Mouse (Mus musculus) olfactory bulb, adult 2 months (tissue): ENCODE measurements around the gene Dusp3. TPM values are rescaled to one million over a fixed set of nuclear protein-coding genes. Genes with fewer than 3 reads are reported as not detected.

Experiments used
- H3K27ac ChIP-seq: fragments of 200-500 bp; 2 replicates; pipeline ENCODE4 v1.5.1; 2012; ENCODE audit warnings: low read depth, low read length; ENCODE audit not compliant: insufficient read depth
- H3K4me1 ChIP-seq: fragments of 200-500 bp; 2 replicates; pipeline ENCODE4 v1.6.1; 2012; ENCODE audit warnings: low read length; ENCODE audit not compliant: control insufficient read depth, insufficient read depth
- H3K4me3 ChIP-seq: fragments of 200-500 bp; 2 replicates; pipeline ENCODE4 v1.5.1; 2012; ENCODE audit warnings: mild to moderate bottlenecking, low read depth, low read length, moderate library complexity; ENCODE audit not compliant: insufficient read depth
- CTCF ChIP-seq: fragments of 200-500 bp; IDR thresholded peaks from 2 replicates; pipeline ENCODE4 v1.5.1; 2012; ENCODE audit warnings: low read depth, mild to moderate bottlenecking, low read length, moderate library complexity; ENCODE audit not compliant: insufficient read depth
- POLR2A ChIP-seq: fragments of 200-500 bp; IDR thresholded peaks from 2 replicates; pipeline ENCODE4 v1.6.1; 2012; ENCODE audit warnings: mild to moderate bottlenecking, low read depth, low read length, moderate library complexity; ENCODE audit not compliant: insufficient read depth
- WGBS: fragments of 180-500 bp; shearing (Covaris S2); methylation state at CpG from one replicate; pipeline ENCODE4 v1.1.7; 2018; 5-methylcytosine and 5-hydroxymethylcytosine counted together
- polyA plus RNA-seq: library from polyadenylated mRNA; stranded (reverse); fragments of >200 nt; gene quantifications from 2 replicates; pipeline ENCODE4 v1.2.4, GENCODE M21; 2012; ENCODE audit warnings: low replicate concordance; ENCODE audit not compliant: missing spikeins, insufficient read depth, insufficient read length

Gene Dusp3
- polyA plus RNA-seq, 1 experiment = not detected

- no peak overlapping the region for H3K4me3 ChIP-seq
- TF ChIP-seq CTCF (no peak), POLR2A (no peak)
- no peaks in the 10 kb centered on the region for H3K4me1 ChIP-seq
- WGBS = 54% methylated on average over 12 of the region's 12 CpGs
- H3K27ac ChIP-seq = no peak overlapping the region
Measured at GRCm38 (mm10) chr11:101921361-101921952, 65.4 kb downstream of the Dusp3 start.

Other genes with a start within 250 kb of the Dusp3 start
- not detected in 2 replicates for gene Etv4, start 201.6 kb downstream of the Dusp3 start, polyA plus RNA-seq
- not detected in 2 replicates for gene Meox1, start 92.6 kb downstream of the Dusp3 start, polyA plus RNA-seq
- gene Sost, start 20.0 kb downstream of the Dusp3 start, polyA plus RNA-seq = not detected in 2 replicates
- gene Cfap97d1, start 2.7 kb downstream of the Dusp3 start, polyA plus RNA-seq = not detected in 2 replicates
- gene Mpp3, start 41.4 kb upstream of the Dusp3 start, polyA plus RNA-seq = not detected in 2 replicates
- not detected in 2 replicates for gene Cd300lg, start 54.5 kb upstream of the Dusp3 start, polyA plus RNA-seq
- gene Mpp2, start 101.5 kb upstream of the Dusp3 start, polyA plus RNA-seq = not detected in 2 replicates
- gene Ppy, start 114.3 kb upstream of the Dusp3 start, polyA plus RNA-seq = not detected in 2 replicates
- gene Pyy, start 120.8 kb upstream of the Dusp3 start, polyA plus RNA-seq = not detected in 2 replicates
- not detected in 2 replicates for gene Nags, start 158.5 kb upstream of the Dusp3 start, polyA plus RNA-seq
- not detected in 2 replicates for gene Tmem101, start 169.4 kb upstream of the Dusp3 start, polyA plus RNA-seq
- not detected in 2 replicates for gene Lsm12, start 198.3 kb upstream of the Dusp3 start, polyA plus RNA-seq
- gene G6pc3, start 202.6 kb upstream of the Dusp3 start, polyA plus RNA-seq = not detected in 2 replicates
- 223 TPM in 1 of 2 replicates, not detected in the other for gene Hdac5, start 243.2 kb upstream of the Dusp3 start, polyA plus RNA-seq